Mouse (Mus musculus): ENCODE measurements at regions not wholly inside any gene's neighbourhood (a gene's known extent, or its start where the extent isn't known, plus 50 kb on each side); places are given as distances from the start of the nearest gene placed in this dataset.
"Not testable (repeated sequence)": the region's sequence is repeated elsewhere in the genome, so short reads cannot be mapped to it uniquely, and the experiment has no call there.

DNA sequence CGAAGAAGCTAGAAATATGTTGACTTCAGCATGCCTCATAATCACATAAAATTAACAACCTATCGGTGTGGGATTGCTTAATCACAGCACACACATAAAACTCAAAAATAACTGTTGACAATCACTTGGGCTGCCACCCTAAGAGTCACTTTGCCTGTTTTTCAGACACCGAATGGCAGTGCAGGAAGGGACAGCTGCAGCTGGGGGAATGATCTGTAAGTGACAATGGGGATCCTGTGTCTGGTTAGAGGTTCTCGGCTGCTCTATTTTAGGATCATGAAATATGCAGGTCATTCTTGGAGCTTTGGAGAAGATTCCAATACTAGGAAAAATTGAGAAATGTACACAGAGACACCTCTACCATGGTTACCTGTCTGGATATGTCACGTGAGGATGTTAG is 54.4 kb upstream of the Tcf12 start:
- no peak for DNase-seq (ENCODE audit: low spot score in 2 of 2)

DNA sequence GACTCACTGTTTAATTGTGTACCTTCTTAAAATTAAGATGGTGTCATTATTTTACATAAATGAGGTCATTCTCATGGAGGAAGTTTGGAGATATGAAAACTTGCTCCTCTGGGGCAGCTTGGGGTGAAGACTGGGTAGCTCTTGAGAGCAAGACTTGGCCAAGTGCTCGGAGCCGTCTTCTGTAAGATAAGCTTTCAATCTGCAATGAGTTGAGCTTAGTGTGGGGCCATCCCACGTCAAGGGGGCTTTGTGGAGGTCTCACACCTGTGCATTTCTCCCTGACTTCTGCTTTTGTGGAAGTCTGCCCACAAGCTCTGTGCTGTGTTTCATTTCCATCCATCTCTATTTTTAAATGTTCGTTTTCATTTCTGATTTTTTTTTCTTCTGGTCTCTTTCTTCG is 54.9 kb upstream of the Tcf12 start:
- DNase-seq (ENCODE audit: low spot score in 2 of 2), result no peak

DNA sequence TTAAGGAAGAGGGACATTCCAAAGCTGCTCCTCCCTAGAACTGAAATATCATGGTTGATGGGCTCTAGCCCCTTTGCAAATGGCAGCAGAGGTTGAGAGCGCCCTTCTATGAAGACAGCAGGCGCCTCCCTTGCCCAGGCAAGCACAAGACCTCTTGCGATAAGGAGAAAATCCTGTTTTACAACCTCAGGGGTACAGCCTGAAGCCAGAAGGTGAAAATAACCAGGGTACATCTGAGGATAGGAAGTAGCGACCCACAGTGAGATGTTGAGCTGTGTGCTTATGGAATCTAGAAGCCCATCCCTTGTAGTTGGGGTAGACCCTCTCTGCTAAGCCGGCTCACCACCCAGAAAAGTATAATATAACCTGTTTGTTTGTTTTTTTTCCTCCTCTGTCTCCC is 57.6 kb upstream of the Tcf12 start:
- DNase-seq (ENCODE audit: low spot score in 2 of 2), result no peak

GRCm38 (mm10) chr9:72169728-72170188 is 58.1 kb upstream of the Tcf12 start:
- no peak for DNase-seq (ENCODE audit: low spot score in 2 of 2)

- no peak for DNase-seq (ENCODE audit: low spot score in 2 of 2)
Observed at GRCm38 (mm10) chr9:72170235-72170634, 58.6 kb upstream of the Tcf12 start.

- DNase-seq (ENCODE audit: low spot score in 2 of 2), result no peak
Observed at GRCm38 (mm10) chr9:72172331-72172730, 60.7 kb upstream of the Tcf12 start.

- no peak for DNase-seq (ENCODE audit: low spot score in 2 of 2)
Observed at GRCm38 (mm10) chr9:72180972-72181371, 69.3 kb upstream of the Tcf12 start.

- DNase-seq (ENCODE audit: low spot score in 2 of 2), result no peak
Observed at GRCm38 (mm10) chr9:72183336-72183735, 71.7 kb upstream of the Tcf12 start.

GRCm38 (mm10) chr9:72183925-72184324 is 72.3 kb upstream of the Tcf12 start:
- DNase-seq (ENCODE audit: low spot score in 2 of 2), result peak in 1 of 2 experiments; percentile 17

DNA sequence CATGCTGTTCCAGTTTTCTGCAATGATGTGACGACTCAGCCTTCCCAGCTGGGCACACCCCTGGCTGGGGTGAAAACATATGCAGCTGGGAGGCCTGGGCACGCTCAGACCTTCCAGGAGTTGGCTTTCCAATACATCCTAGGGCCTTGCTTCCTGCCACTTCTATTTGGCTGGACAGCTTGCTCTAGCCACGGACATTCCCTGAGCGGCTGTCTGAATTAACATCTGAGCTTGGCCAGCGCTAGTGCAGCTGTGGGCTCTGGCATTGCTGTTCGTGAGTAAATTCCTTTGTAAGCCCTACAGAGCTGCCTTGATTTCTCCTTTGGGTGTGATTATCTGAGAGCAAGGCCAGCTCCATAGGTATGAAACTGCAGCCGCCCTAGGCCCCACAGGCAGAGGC is 78.2 kb upstream of the Tcf12 start:
- no peak for DNase-seq (ENCODE audit: low spot score in 2 of 2)

GRCm38 (mm10) chr9:72190631-72191030 is 79.0 kb upstream of the Tcf12 start:
- no peak for DNase-seq (ENCODE audit: low spot score in 2 of 2)

DNA sequence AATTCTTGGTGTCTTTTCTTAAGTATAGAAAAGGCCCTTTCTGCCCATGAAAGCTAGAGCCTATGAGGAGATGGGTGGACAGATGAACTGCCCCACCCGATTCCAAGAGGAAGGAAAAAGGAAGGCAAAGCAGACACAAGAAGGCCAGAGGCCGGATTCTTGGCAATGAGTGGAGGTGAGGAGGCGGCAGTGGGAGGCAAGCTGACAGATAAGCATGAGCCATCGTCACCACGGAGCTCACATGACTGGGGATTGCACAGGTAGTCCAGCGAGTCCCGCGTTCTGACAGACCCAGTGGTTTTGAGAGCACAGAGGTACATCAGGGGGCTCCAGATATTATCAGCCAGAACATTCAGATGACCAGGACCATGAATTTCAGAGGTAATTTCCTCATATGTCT is 79.4 kb upstream of the Tcf12 start:
- DNase-seq (ENCODE audit: low spot score in 2 of 2), result no peak

GRCm38 (mm10) chr9:72192051-72192952 is 80.6 kb upstream of the Tcf12 start:
- DNase-seq (ENCODE audit: low spot score in 2 of 2), result peak in 1 of 2 experiments; percentile 63

- DNase-seq (ENCODE audit: low spot score in 2 of 2), result not testable (repeated sequence)
Observed at GRCm38 (mm10) chr9:72192953-72193337, 81.3 kb upstream of the Tcf12 start.

- no peak for DNase-seq (ENCODE audit: low spot score in 2 of 2)
Observed at GRCm38 (mm10) chr9:72195348-72195747, 79.3 kb upstream of the Zfp280d start.

- DNase-seq (ENCODE audit: low spot score in 2 of 2), result peak in 1 of 2 experiments; percentile 55
Observed at GRCm38 (mm10) chr9:72196626-72197330, 77.9 kb upstream of the Zfp280d start.

GRCm38 (mm10) chr9:72197331-72197732 is 77.3 kb upstream of the Zfp280d start:
- DNase-seq (ENCODE audit: low spot score in 2 of 2), result peak; percentile 43 to 64

- DNase-seq (ENCODE audit: low spot score in 2 of 2), result no peak
Observed at GRCm38 (mm10) chr9:72198976-72199375, 75.7 kb upstream of the Zfp280d start.

- peak in 1 of 2 experiments; percentile 39 for DNase-seq (ENCODE audit: low spot score in 2 of 2)
Observed at GRCm38 (mm10) chr9:72204357-72204905, 70.2 kb upstream of the Zfp280d start.

DNA sequence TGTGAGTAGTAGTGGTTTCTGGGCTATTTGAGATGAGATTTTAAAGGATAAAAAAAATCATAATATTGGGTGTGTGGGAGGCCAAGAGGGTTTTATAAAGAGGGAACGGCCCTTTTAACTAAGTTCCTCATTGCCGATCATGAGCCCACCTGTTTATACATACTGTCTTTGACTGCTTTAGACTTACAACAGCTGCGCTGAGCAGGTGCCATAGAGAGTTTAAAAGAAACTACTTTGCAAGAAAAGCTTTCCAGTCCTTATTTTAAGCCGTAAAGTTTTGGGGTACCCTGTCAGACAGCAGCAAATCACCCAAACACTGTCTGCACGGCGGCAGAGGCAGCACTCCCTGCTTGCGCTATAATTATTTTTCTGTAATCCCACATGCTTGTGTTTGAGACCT is 68.8 kb upstream of the Zfp280d start:
- DNase-seq (ENCODE audit: low spot score in 2 of 2), result no peak

DNA sequence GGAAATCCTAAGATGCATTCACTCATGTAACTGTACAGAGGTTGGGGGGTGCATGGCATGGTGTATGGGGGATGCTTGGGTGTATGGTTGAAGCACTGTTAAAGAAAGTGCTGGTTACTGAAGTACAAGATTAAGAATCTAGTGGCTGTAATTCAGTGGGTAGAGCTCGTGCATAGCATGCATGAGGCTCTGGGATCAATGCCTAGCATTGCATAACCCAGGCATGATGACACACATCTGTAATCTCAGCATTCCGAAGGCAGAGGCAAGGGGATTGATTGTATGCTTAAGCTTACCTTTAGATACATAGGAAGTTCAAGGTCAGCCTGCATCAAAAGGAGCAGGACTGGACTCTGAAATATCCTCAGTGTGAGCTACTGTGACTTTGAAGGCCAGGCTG is 67.7 kb upstream of the Zfp280d start:
- DNase-seq (ENCODE audit: low spot score in 2 of 2), result no peak

GRCm38 (mm10) chr9:72208296-72208695 is 66.4 kb upstream of the Zfp280d start:
- no peak for DNase-seq (ENCODE audit: low spot score in 2 of 2)

All from frontal cortex, postnatal 36 days (tissue).